8 mouse cellular contexts compared by ENCODE assay signal in the genomic region with DNA sequence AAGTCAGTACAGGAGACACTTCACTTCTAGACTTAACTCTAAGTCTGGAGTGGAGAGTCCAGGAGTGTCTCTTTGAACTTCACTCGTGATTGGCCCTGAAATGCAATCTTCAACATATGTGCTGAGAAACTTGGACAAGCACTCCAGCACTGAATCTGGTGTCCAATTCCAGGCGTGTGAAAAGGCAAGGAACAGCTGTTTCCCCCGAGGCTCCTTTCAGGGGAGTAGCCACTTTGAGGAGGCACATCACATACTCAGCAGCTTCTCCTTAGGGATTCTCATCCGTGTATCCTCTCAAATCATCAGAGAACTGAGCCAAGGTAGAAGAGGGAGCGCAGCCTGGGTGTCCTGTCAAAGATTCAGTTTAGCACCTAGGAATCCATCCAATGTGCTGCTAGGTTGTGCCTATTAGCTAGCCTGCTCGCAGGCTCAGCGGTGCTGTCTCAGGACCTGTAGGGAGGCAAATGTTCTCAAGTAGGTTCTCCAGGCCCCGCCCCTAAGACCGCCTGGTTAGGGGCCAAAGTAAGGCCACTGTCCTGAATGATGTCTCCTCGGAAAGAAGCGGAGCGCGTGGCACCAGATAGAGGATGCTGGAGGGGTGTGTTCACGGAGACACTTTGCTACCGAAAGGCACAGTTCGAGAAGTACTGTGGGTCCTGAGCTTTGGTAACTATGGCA. TPM values are rescaled to one million over a fixed set of nuclear protein-coding genes. Genes with fewer than 3 reads are reported as not detected.
DNase-seq lines count a peak whose midpoint lies in the region; ATAC-seq and TF ChIP-seq lines count a peak whose summit lies in the region.

Xkrx (minus strand) TSS at position 34 of the 678 bp plus-strand sequence.

- peaks cover 3% of the 10 kb centered on the region; the same call in 1 of the 2 replicates for H3K9me3 ChIP-seq in hindbrain, embryonic 10.5 days
- H3K9me3 ChIP-seq in stomach, embryonic 16.5 days (replicated peaks; ENCODE audit: control insufficient read depth, low read length): no peaks in the 10 kb centered on the region

- 39% methylated on average over 16 of the region's 16 CpGs for WGBS in hindbrain, embryonic 10.5 days
- WGBS in stomach, embryonic 16.5 days: 26% methylated on average over 16 of the region's 16 CpGs

- H3K4me3 ChIP-seq in left cerebral cortex, adult 2 months: peak within 1 kb of the TSS; percentile 27
- peak within 1 kb of the TSS; percentile 40 for H3K4me3 ChIP-seq in hindbrain, embryonic 10.5 days
- H3K4me3 ChIP-seq in stomach, embryonic 16.5 days (replicated peaks; ENCODE audit: low read length): peak within 1 kb of the TSS; percentile 15

- no peak for DNase-seq in left cerebral cortex, adult 2 months (ENCODE audit: extremely low spot score in 1 of 2, low spot score in 2 of 2)
- DNase-seq in left cerebral cortex, postnatal 4 days: no peak
- peak; percentile 0 to 2 for DNase-seq in cerebellum, postnatal 10 days
- DNase-seq in hindbrain, embryonic 10.5 days (ENCODE audit: low spot score): peak; percentile 2
- peak; percentile 18 for DNase-seq in lung, postnatal 10 days
- no peak for DNase-seq in right cerebral cortex, adult 18-20 months
- DNase-seq in Muller cell, postnatal 12 days (ENCODE audit: inconsistent ontology term): no peak

- intact Hi-C loops in left cerebral cortex, adult 2 months (cut with DNase I): no loop called here
- intact Hi-C loops in left cerebral cortex, postnatal 4 days (cut with DNase I): loop anchor here (10.0 kb wide), 1 partner anchor 133 kb away; the partner anchor contains the start of gene Tmem35a

- no peaks in the 10 kb centered on the region for H3K36me3 ChIP-seq in hindbrain, embryonic 10.5 days
- H3K36me3 ChIP-seq in stomach, embryonic 16.5 days (ENCODE audit: control insufficient read depth, insufficient read depth, low read length): no peaks in the 10 kb centered on the region

- H3K9ac ChIP-seq in stomach, embryonic 16.5 days (ENCODE audit: low read length): no peak within 1 kb of the TSS

- peak within 1 kb of the TSS; percentile 42 for H3K4me2 ChIP-seq in stomach, embryonic 16.5 days (ENCODE audit: low read depth, low read length)

- H3K27me3 ChIP-seq in hindbrain, embryonic 10.5 days (ENCODE audit: insufficient read depth, poor library complexity, severe bottlenecking): peaks cover 24% of the 10 kb centered on the region
- H3K27me3 ChIP-seq in stomach, embryonic 16.5 days (ENCODE audit: control insufficient read depth, insufficient read depth, low read length): no peaks in the 10 kb centered on the region

- no peak for ATAC-seq in stomach, embryonic 16.5 days (ENCODE audit: insufficient read depth, low FRiP score)

- peaks cover 7% of the 10 kb centered on the region; the same call in 1 of the 2 replicates for H3K4me1 ChIP-seq in hindbrain, embryonic 10.5 days (replicated peaks)
- no peaks in the 10 kb centered on the region for H3K4me1 ChIP-seq in stomach, embryonic 16.5 days (ENCODE audit: control insufficient read depth, insufficient read depth, low read length)

- no peak within 1 kb of the TSS for H3K27ac ChIP-seq in left cerebral cortex, adult 2 months
- H3K27ac ChIP-seq in hindbrain, embryonic 10.5 days: no peak within 1 kb of the TSS
- H3K27ac ChIP-seq in stomach, embryonic 16.5 days (ENCODE audit: low read length): no peak within 1 kb of the TSS

- TF ChIP-seq CTCF in left cerebral cortex, adult 2 months (IDR thresholded peaks at IDR 0.05): no peak

RNA-seq across cellular contexts. Expression of gene Xkrx, which starts in this region (rescaled TPM):
- 1 to 10 TPM; 1.5 to 1.6 TPM for total RNA-seq in left cerebral cortex, adult 2 months (2021)
- under 1 TPM; 0.22 to 0.24 TPM for total RNA-seq in left cerebral cortex, postnatal 4 days (2021)
- polyA plus RNA-seq in hindbrain, embryonic 10.5 days (2016; fragmentation: Nextera tagmentation; extraction: Ambion mirVana): 0.05 TPM in 1 of 2 replicates, not detected in the other
- 0.22 and 0.94 TPM in 2 replicates for polyA plus RNA-seq in stomach, embryonic 16.5 days (2015; fragmentation: Nextera tagmentation; extraction: Ambion mirVana)

Comparison
In these comparisons a context has a peak if more than half of its experiments do, and no peak if none do; other contexts are left out.
1. Peak in DNase-seq and H3K4me3 ChIP-seq in hindbrain, embryonic 10.5 days; RNA of the gene not detected or under 1 TPM.
2. DNase-seq: peak in cerebellum, postnatal 10 days (2 of 2) and lung, postnatal 10 days (single experiment); none in left cerebral cortex, adult 2 months (0 of 2), left cerebral cortex, postnatal 4 days (single experiment), right cerebral cortex, adult 18-20 months (single experiment) and Muller cell, postnatal 12 days (single experiment).
3. Peak in every context shown above with its lines, with median percentiles within 50 percentile points of each other: H3K4me3 ChIP-seq.